Mouse (Mus musculus) limb, embryonic 14.5 days (tissue): ENCODE data around the gene Smyd2. TPM values are rescaled to one million over a fixed set of nuclear protein-coding genes. Genes with fewer than 3 reads are reported as not detected.

Experiments
- ATAC-seq: fragments of 200-750 bp; cut with Nextera tagmentation; 2 replicates; pipeline ENCODE4 v1.8.0; 2017; ENCODE audit warnings: low read depth, moderate number of reproducible peaks, moderate TSS enrichment; ENCODE audit not compliant: low FRiP score
- DNase-seq: peaks from one replicate; pipeline ENCODE4 v3.0.0-alpha.2; 2015; ENCODE audit warnings: low spot score
- H3K27ac ChIP-seq: fragments of 300-500 bp; sonication (generic); replicated peaks from 2 replicates; pipeline ENCODE4 v1.5.1; 2014; ENCODE audit warnings: low read depth, mild to moderate bottlenecking, low read length, moderate library complexity, mixed read lengths
- H3K27me3 ChIP-seq: fragments of 300-500 bp; sonication (generic); 2 replicates; pipeline ENCODE4 v1.6.1; 2014; ENCODE audit warnings: low read length, mixed read lengths; ENCODE audit not compliant: control insufficient read depth, insufficient read depth
- H3K36me3 ChIP-seq: fragments of 300-500 bp; sonication (generic); 2 replicates; pipeline ENCODE4 v1.6.1; 2014; ENCODE audit warnings: mild to moderate bottlenecking, low read length, moderate library complexity, mixed read lengths; ENCODE audit not compliant: control insufficient read depth, insufficient read depth
- H3K4me1 ChIP-seq: fragments of 300-500 bp; sonication (generic); 2 replicates; pipeline ENCODE4 v1.6.1; 2014; ENCODE audit warnings: antibody characterized with exemption, low read length, mixed read lengths; ENCODE audit not compliant: control insufficient read depth, insufficient read depth
- H3K4me2 ChIP-seq: fragments of 300-500 bp; sonication (generic); replicated peaks from 2 replicates; pipeline ENCODE4 v1.6.1; 2014; ENCODE audit warnings: low read depth, mild to moderate bottlenecking, low read length, moderate library complexity; ENCODE audit not compliant: severe bottlenecking
- H3K4me3 ChIP-seq: fragments of 300-500 bp; sonication (generic); replicated peaks from 2 replicates; pipeline ENCODE4 v1.5.1; 2014; ENCODE audit warnings: low read length
- H3K9ac ChIP-seq: fragments of 300-500 bp; sonication (generic); 2 replicates; pipeline ENCODE4 v1.6.1; 2014; ENCODE audit warnings: mild to moderate bottlenecking, low read depth, low read length, moderate library complexity; ENCODE audit not compliant: severe bottlenecking
- H3K9me3 ChIP-seq: fragments of 300-500 bp; sonication (generic); 2 replicates; pipeline ENCODE4 v1.6.1; 2016; ENCODE audit warnings: low read length; ENCODE audit not compliant: control insufficient read depth
- POLR2A ChIP-seq: fragments of 200-500 bp; IDR thresholded peaks from 2 replicates; pipeline ENCODE4 v1.8.0; 2012; ENCODE audit warnings: inconsistent platforms, mild to moderate bottlenecking, moderate library complexity, borderline replicate concordance; ENCODE audit not compliant: insufficient read depth, insufficient read length; ENCODE audit errors: extremely low read depth
- WGBS: fragments of 180-500 bp; shearing (Covaris S2); extraction: QIAGEN DNeasy Blood & Tissue Kit; methylation state at CpG from one replicate; pipeline ENCODE4 v1.1.7; 2014; 5-methylcytosine and 5-hydroxymethylcytosine counted together
- polyA plus RNA-seq, 2 experiments: library from polyadenylated mRNA; depleted of rRNA in 1 of 2; stranded (reverse) in 1 of 2; unstranded in 1 of 2; fragments of >200 nt; fragmentation: Nextera tagmentation in 1 of 2; extraction: Ambion mirVana in 1 of 2; gene quantifications; 2 replicates each; pipeline versions ENCODE4 v1.2.1 to v1.2.3; 2012 to 2014

Gene Smyd2
- polyA plus RNA-seq, 2 experiments: 94.5 to 108 TPM

DNA sequence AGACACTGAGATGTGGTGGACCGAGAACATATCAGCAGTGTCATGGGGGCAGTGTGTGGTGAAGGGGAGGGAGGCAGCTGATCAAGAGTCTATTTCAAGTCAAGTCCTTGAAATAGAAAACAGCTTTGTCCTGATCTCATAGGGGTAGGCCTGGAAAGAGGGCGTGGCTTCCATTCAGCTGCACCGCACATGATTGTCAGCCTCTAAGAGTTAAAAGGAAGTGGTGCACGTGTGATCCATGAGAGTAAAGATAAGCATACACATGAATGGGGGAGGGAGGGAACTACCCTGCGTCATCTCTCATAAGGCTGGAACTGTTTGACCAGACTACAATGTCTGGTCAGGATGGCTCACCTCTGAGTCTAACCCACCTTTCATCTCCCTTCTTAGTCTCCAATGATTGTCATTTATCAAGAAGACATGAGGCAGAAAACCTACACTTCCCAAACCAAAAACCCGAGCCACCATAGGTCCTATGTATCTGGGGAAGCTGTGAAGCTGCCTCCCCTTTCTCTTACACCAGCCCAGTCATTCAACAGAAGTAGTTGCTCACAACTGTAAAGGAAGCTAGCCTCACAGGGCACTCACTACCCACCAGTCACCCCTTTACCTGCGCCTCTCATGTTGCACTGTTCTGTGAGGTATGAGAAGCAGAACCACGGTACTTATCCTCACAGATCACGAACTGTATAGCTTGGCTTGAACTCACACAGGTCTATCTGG, 11.5 kb upstream of the Smyd2 start:
- H3K36me3 ChIP-seq: no peaks in the 10 kb centered on the region
- H3K27me3 ChIP-seq: no peaks in the 10 kb centered on the region
- H3K9me3 ChIP-seq: no peaks in the 10 kb centered on the region
- H3K27ac ChIP-seq: no peak overlapping the region
- H3K9ac ChIP-seq: no peak overlapping the region
- H3K4me1 ChIP-seq: no peaks in the 10 kb centered on the region
- H3K4me2 ChIP-seq: no peak overlapping the region
- H3K4me3 ChIP-seq: no peak overlapping the region
- TF ChIP-seq POLR2A: no peak
- WGBS: 68% methylated on average over 9 of the region's 9 CpGs
- no peak for ATAC-seq
- no peak for DNase-seq

GRCm38 (mm10) chr1:189932976-189933375, 10.8 kb upstream of the Smyd2 start:
- WGBS: 70% methylated on average over 7 of the region's 7 CpGs
- Histone ChIP-seq H3K36me3 (no peaks in the 10 kb centered on the region), H3K4me3 (no peak overlapping the region), H3K27me3 (no peaks in the 10 kb centered on the region), H3K4me2 (no peak overlapping the region), H3K9ac (no peak overlapping the region), H3K9me3 (no peaks in the 10 kb centered on the region), H3K4me1 (no peaks in the 10 kb centered on the region), H3K27ac (no peak overlapping the region)
- no peak for ATAC-seq
- no peak for TF ChIP-seq POLR2A
- DNase-seq: no peak

- no peak for DNase-seq
- TF ChIP-seq POLR2A: no peak
- WGBS: 80% methylated on average over 12 of the region's 12 CpGs
These were observed 10.0 kb upstream of the Smyd2 start for GRCm38 (mm10) chr1:189932190-189932589.

GRCm38 (mm10) chr1:189929896-189930295, 7.7 kb upstream of the Smyd2 start:
- no peak overlapping the region for H3K27ac ChIP-seq
- DNase-seq (no peak), ATAC-seq (no peak)
- no peak overlapping the region for H3K4me3 ChIP-seq
- no peak overlapping the region for H3K9ac ChIP-seq
- H3K9me3 ChIP-seq: no peaks in the 10 kb centered on the region
- no peaks in the 10 kb centered on the region for H3K4me1 ChIP-seq
- 42% methylated on average over 4 of the region's 4 CpGs for WGBS
- no peak for TF ChIP-seq POLR2A
- H3K27me3 ChIP-seq: no peaks in the 10 kb centered on the region
- H3K36me3 ChIP-seq: no peaks in the 10 kb centered on the region
- H3K4me2 ChIP-seq: no peak overlapping the region

More at GRCm38 (mm10) chr1:189932190-189932589, 10.0 kb upstream of the Smyd2 start:
- Histone ChIP-seq H3K4me3 (no peak overlapping the region), H3K4me1 (no peaks in the 10 kb centered on the region), H3K4me2 (no peak overlapping the region), H3K27ac (no peak overlapping the region), H3K9me3 (no peaks in the 10 kb centered on the region), H3K36me3 (no peaks in the 10 kb centered on the region), H3K27me3 (no peaks in the 10 kb centered on the region), H3K9ac (no peak overlapping the region)
- no peak for ATAC-seq

- H3K27ac ChIP-seq: no peak overlapping the region
- no peaks in the 10 kb centered on the region for H3K27me3 ChIP-seq
- no peak overlapping the region for H3K4me3 ChIP-seq
- H3K36me3 ChIP-seq: no peaks in the 10 kb centered on the region
- H3K9me3 ChIP-seq: no peaks in the 10 kb centered on the region
- no peak overlapping the region for H3K4me2 ChIP-seq
- H3K9ac ChIP-seq: no peak overlapping the region
- peak; percentile 60; the same call in 1 of the 2 replicates for ATAC-seq
- peak; percentile 65 for DNase-seq
- no peaks in the 10 kb centered on the region for H3K4me1 ChIP-seq
- no peak for TF ChIP-seq POLR2A
- WGBS: 3% methylated on average over 6 of the region's 6 CpGs
These were observed 5.5 kb upstream of the Smyd2 start for GRCm38 (mm10) chr1:189927644-189928043.
